Mouse (Mus musculus) liver, adult 2 months (tissue): ENCODE measurements around the gene Gorab.

Experiments used
- CTCF ChIP-seq: fragments of 200-500 bp; IDR thresholded peaks from 2 replicates; pipeline ENCODE4 v1.5.1; 2011; ENCODE audit warnings: low read depth, low read length, control low read depth
- POLR2A ChIP-seq: fragments of 200-500 bp; IDR thresholded peaks from 2 replicates; pipeline ENCODE4 v1.6.1; 2011; ENCODE audit warnings: low read length, control low read depth; ENCODE audit not compliant: insufficient read depth; ENCODE audit errors: extremely low read depth

GRCm38 (mm10) chr1:163338525-163339218, 64.8 kb downstream of the Gorab start:
- TF ChIP-seq POLR2A (no peak), CTCF (no peak)
